ENCODE assay signal across 9 mouse cellular contexts in the genomic region with DNA sequence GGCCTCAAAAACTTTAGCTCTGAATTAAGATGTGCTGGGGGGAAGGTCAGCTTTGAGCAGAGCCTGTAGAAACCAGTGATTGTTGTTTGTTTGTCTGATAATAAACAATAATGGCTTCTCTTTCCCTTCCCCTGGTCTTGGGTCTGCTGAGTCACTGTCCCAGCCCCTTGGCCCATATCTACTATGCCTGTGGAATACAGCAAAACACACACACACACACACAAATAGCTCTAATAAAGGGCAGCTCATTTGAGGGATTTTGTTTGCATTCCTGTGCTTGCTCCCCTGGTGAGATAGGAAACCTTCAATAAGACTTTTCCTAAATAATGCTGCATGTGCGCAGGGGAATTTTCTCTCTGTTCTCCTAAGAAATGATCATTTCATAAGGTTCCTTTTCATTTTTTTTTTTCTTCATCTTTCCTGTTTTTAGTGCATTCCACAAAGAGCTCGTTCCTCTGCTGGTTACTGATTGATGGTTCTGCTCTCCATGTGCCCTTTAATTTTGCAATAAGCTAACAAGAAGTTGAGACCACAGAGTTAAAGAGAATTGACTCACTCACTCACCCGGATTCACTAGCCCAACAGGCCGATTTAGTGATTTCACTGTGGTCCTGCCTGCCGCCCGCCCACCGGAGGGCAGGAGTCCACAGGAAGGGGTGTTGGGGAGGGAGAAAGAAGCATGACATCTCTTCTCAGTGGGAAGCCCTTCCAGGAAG.
DNase-seq lines count a peak whose midpoint lies in the region; ATAC-seq and TF ChIP-seq lines count a peak whose summit lies in the region.
"Had no signal": no experiment of that assay in that cellular context is flagged by ENCODE, and none has a peak within 500 bp of the region (broad histone marks: within the 10 kb centered on the region; RNA-seq: fewer than 3 reads in every experiment).

No protein-coding gene starts in this region.

- H3K36me3 ChIP-seq in neural tube, embryonic 15.5 days, result no peaks in the 10 kb centered on the region
- no peaks in the 10 kb centered on the region for H3K36me3 ChIP-seq in embryonic facial prominence, embryonic 13.5 days
- no peaks in the 10 kb centered on the region for H3K36me3 ChIP-seq in lung, postnatal 0 days (ENCODE audit: insufficient read depth, low read length)
- H3K36me3 ChIP-seq: limb, embryonic 12.5 days had no signal

- 50% methylated on average over 7 of the region's 7 CpGs for WGBS in neural tube, embryonic 15.5 days
- WGBS in embryonic facial prominence, embryonic 13.5 days, result 38% methylated on average over 7 of the region's 7 CpGs
- WGBS in lung, postnatal 0 days, result 30% methylated on average over 7 of the region's 7 CpGs

- no peaks in the 10 kb centered on the region for H3K27me3 ChIP-seq in neural tube, embryonic 15.5 days (replicated peaks)
- H3K27me3 ChIP-seq in embryonic facial prominence, embryonic 13.5 days, result no peaks in the 10 kb centered on the region
- H3K27me3 ChIP-seq in lung, postnatal 0 days (replicated peaks; ENCODE audit: insufficient read depth, low read length), result no peaks in the 10 kb centered on the region
- H3K27me3 ChIP-seq: limb, embryonic 12.5 days had no signal

- no peaks in the 10 kb centered on the region for H3K9me3 ChIP-seq in neural tube, embryonic 15.5 days (replicated peaks)
- no peaks in the 10 kb centered on the region for H3K9me3 ChIP-seq in embryonic facial prominence, embryonic 13.5 days
- H3K9me3 ChIP-seq in lung, postnatal 0 days (ENCODE audit: low read length), result no peaks in the 10 kb centered on the region
- H3K9me3 ChIP-seq: limb, embryonic 12.5 days had no signal

- ATAC-seq in neural tube, embryonic 15.5 days (ENCODE audit: low FRiP score), result no peak
- ATAC-seq in embryonic facial prominence, embryonic 13.5 days (ENCODE audit: insufficient number of reproducible peaks, insufficient read depth, low FRiP score, low TSS enrichment, low read depth), result no peak
- ATAC-seq in lung, postnatal 0 days, result peak; percentile 54
- ATAC-seq in erythroid progenitor cell, adult 5-6 weeks (replicated peaks; ENCODE audit: low FRiP score, poor library complexity, severe bottlenecking), result no peak

- H3K27ac ChIP-seq in neural tube, embryonic 15.5 days (replicated peaks), result 0 out of 2 replicates have a peak overlapping the region, but pooled peaks have one; percentile 9
- H3K27ac ChIP-seq in embryonic facial prominence, embryonic 13.5 days, result peak overlapping the region; percentile 48; the same call in 1 of the 2 replicates
- peak overlapping the region; percentile 43; the same call in 1 of the 2 replicates for H3K27ac ChIP-seq in lung, postnatal 0 days (ENCODE audit: low read length)
- H3K27ac ChIP-seq: limb, embryonic 12.5 days had no signal

- TF ChIP-seq CTCF in lung, postnatal 0 days (IDR thresholded peaks at IDR 0.05), result peak; percentile 28; the same call in 1 of the 2 replicates

- H3K4me1 ChIP-seq in neural tube, embryonic 15.5 days, result no peaks in the 10 kb centered on the region
- H3K4me1 ChIP-seq in embryonic facial prominence, embryonic 13.5 days, result peaks cover 9% of the 10 kb centered on the region; the same call in 1 of the 2 replicates
- H3K4me1 ChIP-seq in lung, postnatal 0 days (ENCODE audit: insufficient read depth, low read depth, low read length), result no peaks in the 10 kb centered on the region; the same call in 1 of the 2 replicates

- no peak overlapping the region for H3K4me3 ChIP-seq in neural tube, embryonic 15.5 days (replicated peaks)
- H3K4me3 ChIP-seq in embryonic facial prominence, embryonic 13.5 days, result no peak overlapping the region
- H3K4me3 ChIP-seq in lung, postnatal 0 days (ENCODE audit: low read depth, low read length), result no peak overlapping the region
- H3K4me3 ChIP-seq: limb, embryonic 12.5 days had no signal

- no peak overlapping the region for H3K4me2 ChIP-seq in neural tube, embryonic 15.5 days
- no peak overlapping the region for H3K4me2 ChIP-seq in embryonic facial prominence, embryonic 13.5 days
- H3K4me2 ChIP-seq in lung, postnatal 0 days (replicated peaks; ENCODE audit: low read depth, low read length), result no peak overlapping the region
- H3K4me2 ChIP-seq: limb, embryonic 12.5 days had no signal

- DNase-seq in neural tube, embryonic 10.5 days (ENCODE audit: extremely low spot score, low spot score), result no peak
- DNase-seq in kidney, adult 8-10 months, result peak; percentile 32
- peak; percentile 84 for DNase-seq in lung, postnatal 0 days (ENCODE audit: low spot score)
- no peak for DNase-seq in right cerebral cortex, postnatal 14 days
- no peak for DNase-seq in ovary, postnatal 14 days (ENCODE audit: low spot score)

- H3K9ac ChIP-seq in neural tube, embryonic 15.5 days (replicated peaks), result no peak overlapping the region
- no peak overlapping the region for H3K9ac ChIP-seq in embryonic facial prominence, embryonic 13.5 days
- H3K9ac ChIP-seq in lung, postnatal 0 days (replicated peaks; ENCODE audit: low read depth), result no peak overlapping the region
- H3K9ac ChIP-seq: limb, embryonic 12.5 days had no signal

- no peak for TF ChIP-seq EP300 in lung, postnatal 0 days (IDR thresholded peaks at IDR 0.05)

Comparison
In these comparisons a context has a peak if more than half of its experiments do, and no peak if none do; other contexts are left out.
1. DNase-seq: peak in kidney, adult 8-10 months (2 of 2) and lung, postnatal 0 days (single experiment); none in neural tube, embryonic 10.5 days (single experiment), right cerebral cortex, postnatal 14 days (single experiment) and ovary, postnatal 14 days (single experiment).
2. Peak in every context shown above with its lines, with median percentiles within 50 percentile points of each other: H3K27ac ChIP-seq.